Mouse (Mus musculus) hindbrain, postnatal 0 days (tissue): ENCODE measurements at regions not wholly inside any gene's neighbourhood (a gene's known extent, or its start where the extent isn't known, plus 50 kb on each side); places are given as distances from the start of the nearest gene placed in this dataset.

Source experiments
- ATAC-seq: fragments of 200-750 bp; cut with Nextera tagmentation; 2 replicates; pipeline ENCODE4 v1.8.0; 2017; ENCODE audit warnings: mild to moderate bottlenecking, moderate TSS enrichment, moderate library complexity
- DNase-seq: peaks from one replicate; pipeline ENCODE4 v3.0.0-alpha.2; 2015; ENCODE audit warnings: low spot score
- H3K27ac ChIP-seq: fragments of 300-500 bp; sonication (generic); 2 replicates; pipeline ENCODE4 v1.5.1; 2014; ENCODE audit warnings: mild to moderate bottlenecking
- H3K27me3 ChIP-seq: fragments of 300-500 bp; sonication (generic); 2 replicates; pipeline ENCODE4 v1.6.1; 2014; ENCODE audit warnings: low read length, mixed read lengths; ENCODE audit not compliant: insufficient read depth
- H3K36me3 ChIP-seq: fragments of 300-500 bp; sonication (generic); 2 replicates; pipeline ENCODE4 v1.6.1; 2014; ENCODE audit warnings: low read length, mixed read lengths; ENCODE audit not compliant: insufficient read depth
- H3K4me1 ChIP-seq: fragments of 300-500 bp; sonication (generic); 2 replicates; pipeline ENCODE4 v1.6.1; 2014; ENCODE audit warnings: antibody characterized with exemption, low read length, mixed read lengths; ENCODE audit not compliant: insufficient read depth
- H3K4me2 ChIP-seq: fragments of 300-500 bp; sonication (generic); 2 replicates; pipeline ENCODE4 v1.6.1; 2014; ENCODE audit warnings: low read depth, mild to moderate bottlenecking, low read length, moderate library complexity, mixed read lengths
- H3K4me3 ChIP-seq: fragments of 300-500 bp; sonication (generic); 2 replicates; pipeline ENCODE4 v1.5.1; 2014; ENCODE audit warnings: low read length
- H3K9ac ChIP-seq: fragments of 300-500 bp; sonication (generic); replicated peaks from 2 replicates; pipeline ENCODE4 v1.6.1; 2014; ENCODE audit warnings: mild to moderate bottlenecking, low read length, moderate library complexity, mixed read lengths
- H3K9me3 ChIP-seq: fragments of 300-500 bp; sonication (generic); 2 replicates; pipeline ENCODE4 v1.6.1; 2016; ENCODE audit warnings: low read length, mixed read lengths
- CTCF ChIP-seq: IDR thresholded peaks from 2 replicates; pipeline ENCODE4 v1.5.1; 2016; ENCODE audit warnings: antibody characterized with exemption, control low read depth, low read depth
- WGBS: fragments of 180-500 bp; shearing (Covaris S2); extraction: QIAGEN DNeasy Blood & Tissue Kit; methylation state at CpG from one replicate; pipeline ENCODE4 v1.1.7; 2014; 5-methylcytosine and 5-hydroxymethylcytosine counted together

- ATAC-seq (no peak), DNase-seq (no peak)
- Histone ChIP-seq H3K9me3 (no peaks in the 10 kb centered on the region), H3K4me1 (no peaks in the 10 kb centered on the region), H3K27me3 (no peaks in the 10 kb centered on the region), H3K27ac (no peak overlapping the region), H3K9ac (no peak overlapping the region), H3K4me2 (no peak overlapping the region), H3K36me3 (no peaks in the 10 kb centered on the region), H3K4me3 (no peak overlapping the region)
- no peak for TF ChIP-seq CTCF
- WGBS: 17% methylated on average over 5 of the region's 5 CpGs
These were observed 322.9 kb downstream of the Epha7 start for GRCm38 (mm10) chr4:29135685-29136385.

GRCm38 (mm10) chr4:29138771-29139301 lies 325.9 kb downstream of the Epha7 start:
- Histone ChIP-seq H3K27ac (no peak overlapping the region), H3K27me3 (no peaks in the 10 kb centered on the region), H3K4me2 (no peak overlapping the region), H3K9me3 (no peaks in the 10 kb centered on the region), H3K4me3 (no peak overlapping the region), H3K9ac (no peak overlapping the region), H3K36me3 (no peaks in the 10 kb centered on the region), H3K4me1 (no peaks in the 10 kb centered on the region)
- no peak for DNase-seq
- TF ChIP-seq CTCF: no peak
- 86% methylated on average over 8 of the region's 8 CpGs for WGBS
- ATAC-seq: no peak

GRCm38 (mm10) chr4:29143415-29143814 lies 330.5 kb downstream of the Epha7 start:
- no peak overlapping the region for H3K27ac ChIP-seq
- H3K4me2 ChIP-seq: no peak overlapping the region
- H3K4me3 ChIP-seq: no peak overlapping the region
- WGBS: 96% methylated on average over 1 of the region's 1 CpGs
- TF ChIP-seq CTCF: no peak
- H3K36me3 ChIP-seq: no peaks in the 10 kb centered on the region
- H3K9me3 ChIP-seq: no peaks in the 10 kb centered on the region
- no peaks in the 10 kb centered on the region for H3K4me1 ChIP-seq
- ATAC-seq: no peak
- H3K27me3 ChIP-seq: no peaks in the 10 kb centered on the region
- H3K9ac ChIP-seq: no peak overlapping the region
- DNase-seq: no peak

- no peak for DNase-seq
These were observed 332.3 kb downstream of the Epha7 start for GRCm38 (mm10) chr4:29145242-29145641.

GRCm38 (mm10) chr4:29152134-29152867 lies 339.4 kb downstream of the Epha7 start:
- no peak for ATAC-seq
- no peak for TF ChIP-seq CTCF
- WGBS: 67% methylated on average over 6 of the region's 6 CpGs
- Histone ChIP-seq H3K27ac (no peak overlapping the region), H3K4me3 (no peak overlapping the region), H3K4me2 (no peak overlapping the region), H3K9ac (no peak overlapping the region), H3K27me3 (no peaks in the 10 kb centered on the region), H3K9me3 (no peaks in the 10 kb centered on the region), H3K36me3 (no peaks in the 10 kb centered on the region), H3K4me1 (no peaks in the 10 kb centered on the region)
- DNase-seq: no peak

More at GRCm38 (mm10) chr4:29145242-29145641, 332.3 kb downstream of the Epha7 start:
- no peaks in the 10 kb centered on the region for H3K27me3 ChIP-seq
- WGBS: 89% methylated on average over 4 of the region's 4 CpGs
- H3K36me3 ChIP-seq: no peaks in the 10 kb centered on the region
- ATAC-seq: no peak
- TF ChIP-seq CTCF: no peak
- no peaks in the 10 kb centered on the region for H3K4me1 ChIP-seq
- H3K9ac ChIP-seq: no peak overlapping the region
- no peak overlapping the region for H3K4me2 ChIP-seq
- H3K4me3 ChIP-seq: no peak overlapping the region
- H3K27ac ChIP-seq: no peak overlapping the region
- no peaks in the 10 kb centered on the region for H3K9me3 ChIP-seq

- TF ChIP-seq CTCF: no peak
- H3K27me3 ChIP-seq: no peaks in the 10 kb centered on the region
- no peaks in the 10 kb centered on the region for H3K36me3 ChIP-seq
- no peak overlapping the region for H3K9ac ChIP-seq
- H3K27ac ChIP-seq: no peak overlapping the region
- 78% methylated on average over 2 of the region's 2 CpGs for WGBS
- H3K4me1 ChIP-seq: no peaks in the 10 kb centered on the region
- no peak overlapping the region for H3K4me2 ChIP-seq
- ATAC-seq (no peak), DNase-seq (no peak)
- H3K4me3 ChIP-seq: no peak overlapping the region
- H3K9me3 ChIP-seq: no peaks in the 10 kb centered on the region
These were observed 369.6 kb downstream of the Epha7 start for GRCm38 (mm10) chr4:29182494-29182893.

- no peak overlapping the region for H3K9ac ChIP-seq
- no peak overlapping the region for H3K4me2 ChIP-seq
- H3K4me3 ChIP-seq: no peak overlapping the region
- no peak overlapping the region for H3K27ac ChIP-seq
- H3K27me3 ChIP-seq: no peaks in the 10 kb centered on the region
- no peaks in the 10 kb centered on the region for H3K9me3 ChIP-seq
- no peak for ATAC-seq
- no peaks in the 10 kb centered on the region for H3K4me1 ChIP-seq
- no peaks in the 10 kb centered on the region for H3K36me3 ChIP-seq
- no peak for DNase-seq
- TF ChIP-seq CTCF: no peak
These were observed 370.5 kb downstream of the Epha7 start for GRCm38 (mm10) chr4:29183411-29183810.
